Mouse (Mus musculus) ovary, postnatal 36 days (tissue): ENCODE measurements around the gene Catsperz.

Source experiments
- DNase-seq: peaks from one replicate; pipeline ENCODE4 v3.0.0; 2022; ENCODE audit warnings: low spot score, mixed read lengths

Gene Catsperz

DNA sequence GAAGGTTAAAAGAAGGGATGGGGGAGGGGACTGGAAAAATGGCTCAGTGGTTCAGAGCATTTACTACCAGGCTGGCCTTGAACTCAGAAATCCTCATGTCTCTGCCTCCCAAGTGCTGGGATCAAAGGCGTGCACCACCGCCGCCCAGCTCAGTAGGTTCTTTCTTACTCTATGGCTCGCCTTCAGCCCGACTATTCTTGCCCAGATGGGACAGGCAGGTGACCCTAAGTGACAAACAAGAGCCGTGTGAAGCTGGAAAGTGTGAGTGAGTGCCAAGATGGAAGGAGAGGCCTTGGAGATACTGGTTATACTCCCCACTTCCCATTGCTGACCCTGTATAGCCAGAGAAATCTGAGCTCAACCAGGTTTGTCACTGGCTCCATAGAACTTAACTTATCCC is 18.5 kb upstream of the Catsperz start:
- no peak for DNase-seq

DNA sequence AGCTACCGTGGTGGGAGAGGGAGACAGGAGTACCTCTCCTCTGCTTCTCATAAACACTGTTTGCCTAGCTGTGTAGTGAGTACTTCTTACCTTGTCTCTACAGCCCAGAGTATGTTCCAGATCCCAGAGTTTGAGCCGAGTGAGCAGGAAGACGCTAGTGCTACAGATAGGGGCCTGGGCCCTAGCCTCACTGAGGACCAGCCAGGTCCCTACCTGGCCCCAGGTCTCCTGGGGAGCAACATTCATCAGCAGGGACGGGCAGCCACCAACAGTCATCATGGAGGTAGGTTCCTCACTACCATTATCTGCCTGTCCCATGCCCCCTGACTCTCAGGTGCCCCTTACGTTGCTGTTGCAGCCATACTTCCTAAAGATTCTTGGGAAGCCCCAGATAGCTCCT is 17.6 kb upstream of the Catsperz start:
- DNase-seq, result no peak

DNA sequence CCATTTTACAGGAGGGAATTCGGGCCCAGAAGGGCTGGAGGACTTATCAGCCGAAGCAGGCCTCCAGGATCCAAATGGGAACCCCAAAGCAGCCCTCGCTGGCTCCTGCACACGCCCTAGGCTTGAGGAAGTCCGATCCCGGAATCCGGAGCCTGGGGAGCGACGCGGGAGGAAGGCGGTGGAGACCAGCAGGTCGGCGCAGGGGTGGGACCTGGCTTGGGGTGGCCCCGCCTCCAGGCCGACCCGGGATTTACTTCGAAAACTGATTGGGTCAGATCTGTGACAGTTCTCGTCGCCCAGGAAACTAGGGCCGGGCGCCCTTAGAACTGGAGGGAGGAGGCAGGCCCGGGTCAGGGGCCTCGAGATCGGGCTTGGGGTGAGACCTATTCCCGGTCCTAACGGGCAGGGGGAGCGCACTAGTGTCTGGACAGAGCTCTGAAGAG is 17.1 kb upstream of the Catsperz start, which contains the start of gene Gpr137:
TSS of gene Gpr137 (minus strand) at position 232 of the 443 bp plus-strand sequence.
- DNase-seq, result peak; percentile 95

DNA sequence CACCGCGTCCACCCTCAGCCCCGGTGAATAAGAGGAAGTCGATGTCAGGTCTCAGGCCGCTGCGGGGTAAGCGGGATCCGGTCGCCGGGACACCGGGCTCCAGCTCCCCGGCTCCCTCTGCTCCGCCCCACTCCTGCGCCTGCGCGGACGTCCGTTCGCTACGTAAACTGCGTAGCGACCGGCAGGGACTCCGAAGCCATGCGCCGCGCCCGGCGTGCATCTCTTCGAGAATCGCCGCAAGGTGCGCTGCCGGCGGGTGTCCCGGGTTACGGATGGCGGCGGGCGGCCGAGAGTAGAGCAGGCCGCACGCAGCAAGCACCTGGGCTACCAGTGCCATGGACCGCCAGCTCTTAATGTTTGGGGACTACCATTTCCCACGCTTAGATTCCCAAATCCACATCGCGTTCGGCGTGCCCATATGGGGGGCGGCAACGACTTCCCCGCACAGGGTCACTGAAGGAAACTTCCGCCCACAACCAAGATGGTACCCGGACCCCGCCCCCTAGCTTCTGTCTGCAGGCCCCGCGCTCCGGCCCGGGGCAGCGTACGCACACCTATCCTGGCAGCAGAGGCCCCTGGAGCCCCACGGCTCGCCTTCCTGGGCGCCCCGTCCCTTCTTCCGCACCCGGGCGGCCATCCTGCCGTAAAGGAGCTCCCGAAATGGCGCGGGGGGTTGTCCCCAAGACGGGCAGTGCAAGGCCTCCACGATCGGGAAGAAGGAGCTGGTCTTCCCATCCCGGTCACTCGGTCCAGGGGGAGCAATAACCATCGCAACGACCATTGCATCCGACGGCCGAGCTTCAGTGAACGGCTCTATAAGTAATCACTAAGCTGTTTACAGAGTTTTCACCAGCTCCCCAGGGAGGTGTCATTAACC is 16.4 kb upstream of the Catsperz start, which contains the start of gene Bad:
TSS of gene Bad (plus strand) at position 490 of the 877 bp plus-strand sequence.
- peak; percentile 94 for DNase-seq

DNA sequence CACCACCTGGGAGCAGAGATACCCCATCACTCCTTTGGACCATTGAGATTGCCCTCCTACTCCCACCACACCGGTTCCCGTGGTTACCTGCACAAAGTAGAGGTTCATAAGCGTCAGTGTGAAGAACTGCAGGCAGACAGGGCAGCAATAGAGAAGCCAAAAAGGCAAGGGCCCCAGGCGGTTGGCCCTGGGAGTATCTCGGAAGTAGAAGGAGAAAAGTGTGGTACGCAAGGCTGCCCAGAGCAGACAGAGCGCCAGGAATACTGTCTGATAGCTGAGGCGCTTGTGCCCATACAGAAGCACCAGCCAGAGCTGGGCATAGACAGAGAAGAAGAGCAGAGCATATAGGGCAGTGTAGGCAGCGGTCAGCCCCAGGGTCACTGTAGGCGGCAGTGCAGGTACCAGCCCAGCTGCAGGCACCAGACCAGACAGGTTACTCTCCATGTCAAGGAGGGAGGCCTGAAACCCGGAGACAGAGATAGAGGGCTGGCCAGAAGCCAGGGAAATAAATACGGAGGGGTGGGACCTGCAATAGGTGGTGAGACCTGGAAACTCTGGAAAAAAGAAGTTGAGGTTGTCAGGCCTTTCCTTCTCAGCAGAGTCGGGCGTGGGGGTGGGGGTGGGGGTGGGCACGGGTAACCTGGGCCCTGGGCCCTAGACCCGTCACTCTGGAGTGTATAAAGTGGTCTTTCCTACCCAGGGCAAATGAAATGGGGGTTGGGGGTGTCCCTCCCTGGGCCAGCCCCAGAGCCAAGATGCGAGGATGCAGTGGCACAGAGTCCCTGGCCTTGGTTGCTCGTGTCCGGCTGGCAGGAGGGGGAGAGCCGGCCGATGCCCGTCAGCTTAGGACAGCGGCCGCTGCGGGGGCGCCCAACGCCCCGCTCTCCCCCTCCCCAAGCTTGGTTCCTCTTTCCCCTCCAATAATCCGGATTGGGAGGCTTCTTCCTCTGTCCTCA is 15.5 kb upstream of the Catsperz start:
- DNase-seq, result no peak

DNA sequence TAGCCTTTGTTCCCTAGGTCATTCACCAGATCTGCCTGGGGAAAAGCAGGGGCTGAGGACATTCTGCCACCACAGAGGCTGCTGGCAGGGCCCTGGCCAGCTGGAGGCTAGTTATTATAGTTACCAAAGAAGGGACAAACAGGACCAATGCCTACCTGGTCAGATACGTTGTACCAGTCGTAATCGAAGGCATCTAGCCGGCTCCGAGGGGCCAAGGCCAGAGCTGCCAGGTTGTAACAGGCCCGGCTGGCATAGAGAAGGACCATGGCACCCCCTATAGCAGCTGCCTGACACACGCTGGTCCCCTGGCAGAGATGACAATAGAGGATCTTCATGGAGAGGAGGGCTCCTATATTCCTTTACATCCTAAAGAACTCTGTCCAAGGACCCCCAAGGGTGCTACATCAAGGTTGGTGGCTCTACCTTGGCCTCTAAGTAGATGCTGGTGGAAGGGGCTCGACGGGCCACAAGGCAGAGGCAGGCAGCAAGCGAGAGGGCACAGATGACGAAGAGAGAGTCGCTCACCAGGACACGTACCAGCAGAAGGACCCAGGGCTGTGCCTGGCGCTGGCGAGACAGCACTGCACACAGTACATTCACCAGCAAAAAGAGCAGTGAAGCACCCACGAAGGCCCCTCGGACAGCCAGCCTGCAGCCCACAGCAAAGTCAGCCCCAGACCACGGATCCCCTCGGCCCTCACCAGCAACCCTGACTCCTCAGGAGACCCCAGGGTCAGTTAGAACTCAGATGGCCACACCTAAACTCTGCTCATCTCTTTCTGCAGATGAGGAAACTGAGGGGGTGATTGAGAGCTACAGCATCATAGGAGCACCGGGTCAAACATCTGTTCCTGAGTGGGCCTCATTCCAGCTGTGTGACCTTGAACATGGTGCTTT is 14.2 kb upstream of the Catsperz start:
- DNase-seq, result no peak

DNA sequence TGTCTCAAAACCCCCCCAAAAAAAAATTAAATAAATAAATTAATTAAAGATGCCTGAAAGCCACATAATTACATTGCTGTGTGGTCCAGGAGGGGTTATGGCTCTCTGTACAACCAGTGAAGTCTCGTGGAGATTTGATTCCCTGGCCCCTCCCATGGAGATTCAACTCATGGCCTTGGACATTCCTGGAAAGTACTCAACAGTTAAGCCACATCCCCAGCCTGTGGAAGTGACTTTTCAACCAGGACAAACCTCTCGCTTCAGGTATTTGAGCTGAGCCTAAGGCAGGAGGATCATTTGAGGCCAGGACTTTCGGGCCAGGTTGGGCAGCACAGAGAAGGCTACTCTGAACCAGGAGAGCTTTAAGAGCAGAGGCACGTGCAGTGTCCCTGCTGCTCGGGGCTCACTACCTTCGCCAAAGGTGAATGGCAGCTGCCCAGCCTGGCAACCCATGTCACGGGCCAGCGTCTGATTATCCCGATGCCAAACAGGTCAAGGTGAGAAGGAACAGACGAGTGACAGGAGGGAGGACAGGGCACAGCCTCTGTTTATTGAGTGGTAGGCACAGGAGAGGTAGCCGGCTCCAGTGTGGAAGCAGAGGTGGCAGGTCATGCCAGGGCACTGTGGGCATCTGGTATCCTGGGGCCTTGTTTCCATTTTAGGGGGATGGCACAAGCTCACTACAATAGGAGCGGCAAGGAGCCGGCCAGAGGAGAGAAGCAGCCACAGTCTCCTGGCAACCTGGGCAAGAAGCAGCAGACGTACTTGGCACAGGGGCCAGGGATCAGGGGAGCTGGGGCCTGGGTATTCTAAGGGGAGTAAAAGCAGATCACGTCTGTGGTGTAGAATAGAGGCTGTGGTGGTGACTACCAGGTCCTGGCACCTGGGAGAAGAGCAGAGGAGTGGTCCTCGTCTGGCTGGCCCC is 12.6 kb upstream of the Catsperz start:
- no peak for DNase-seq

DNA sequence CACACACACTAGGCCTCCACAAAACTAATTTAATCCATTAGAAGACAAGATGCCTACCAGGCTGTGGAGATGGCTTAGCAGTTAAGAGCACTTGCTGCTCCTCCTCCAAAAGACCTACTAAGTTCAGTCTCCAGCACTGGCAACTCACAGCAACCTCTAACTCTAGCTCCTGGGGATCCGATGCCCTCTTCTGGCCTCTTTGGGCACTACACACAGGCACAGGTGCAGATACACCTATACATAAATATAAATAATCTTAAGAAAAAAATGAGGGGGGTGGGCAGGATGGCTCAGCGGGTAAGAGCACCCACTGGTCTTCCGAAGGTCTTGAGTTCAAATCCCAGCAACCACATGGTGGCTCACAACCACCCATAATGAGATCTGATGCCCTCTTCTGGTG is 11.1 kb upstream of the Catsperz start:
- DNase-seq, result no peak

DNA sequence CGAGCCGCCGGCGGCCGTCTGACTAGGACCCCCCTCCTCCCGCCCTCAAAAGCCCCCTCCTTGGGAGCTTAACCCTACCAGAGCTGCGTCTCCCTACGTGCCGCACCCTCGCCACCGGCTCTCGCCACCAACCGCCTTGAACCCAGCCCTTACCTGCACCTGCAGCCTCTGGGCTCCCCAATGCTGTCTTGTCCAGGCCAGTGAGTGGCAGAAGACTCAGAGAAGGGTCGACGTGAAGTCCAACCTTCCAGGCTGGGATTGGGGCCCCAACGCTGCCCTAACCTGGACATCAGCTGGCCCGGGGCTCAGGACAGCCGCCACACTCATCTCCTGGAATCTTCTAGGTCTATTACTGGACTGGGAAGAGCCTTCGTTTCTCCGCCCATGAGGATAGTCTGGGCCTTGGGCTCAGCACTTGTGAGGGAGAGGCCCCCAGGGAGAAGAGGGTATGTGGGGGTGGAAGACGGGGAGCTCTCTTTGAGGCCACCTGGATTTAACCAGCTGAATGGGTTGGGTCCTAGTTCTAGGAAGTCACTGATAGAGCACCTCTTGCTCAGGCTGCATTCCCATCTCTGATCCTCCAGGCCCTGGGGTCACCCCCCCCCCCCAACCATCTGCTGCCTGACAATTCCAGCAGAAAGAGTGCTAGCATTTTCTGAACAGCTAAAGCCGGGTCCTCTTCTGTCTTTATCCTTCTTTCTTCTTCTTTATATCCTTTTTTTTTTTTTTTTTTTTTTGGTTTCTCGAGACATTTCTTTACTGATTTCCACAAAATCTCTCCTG is 9.2 kb upstream of the Catsperz start, which contains the start of gene Kcnk4:
TSS of gene Kcnk4 (minus strand) at position 321 of the 783 bp plus-strand sequence.
- no peak for DNase-seq

DNA sequence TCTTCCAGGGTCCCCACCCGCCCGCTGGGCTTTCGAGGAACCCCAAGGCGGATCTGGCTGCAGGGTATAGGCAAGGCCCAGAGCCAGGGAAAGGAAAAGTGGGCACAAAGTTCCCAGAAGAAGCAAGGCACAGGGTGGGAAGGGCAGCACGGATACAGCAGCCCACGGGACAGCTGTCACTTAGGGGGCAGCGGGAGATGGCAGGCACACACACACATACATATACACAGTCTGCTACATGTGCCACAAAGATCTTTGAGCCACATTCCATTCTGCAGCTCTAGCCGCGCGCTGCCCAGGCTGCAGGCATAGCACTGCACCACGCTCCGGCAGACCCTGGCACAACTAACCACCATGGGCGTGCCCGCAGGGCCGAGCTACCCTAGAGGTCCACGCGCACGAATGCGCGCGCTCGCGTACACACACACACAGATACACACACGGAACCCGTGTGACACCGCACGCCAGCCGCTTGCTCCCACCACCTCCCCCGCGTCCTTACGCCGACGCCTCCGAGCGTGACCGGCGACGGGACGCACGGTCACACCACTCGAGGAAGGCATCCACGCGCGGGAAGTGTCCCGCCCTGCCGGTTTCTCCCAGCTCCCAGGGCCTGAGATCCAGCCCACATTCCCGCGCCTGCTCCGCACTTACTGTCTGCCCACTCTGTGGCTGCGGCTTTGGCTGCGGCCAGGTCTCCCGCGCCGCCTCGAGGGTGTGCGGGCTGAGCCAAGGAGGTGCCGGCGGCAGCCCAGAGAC is 8.4 kb upstream of the Catsperz start:
- DNase-seq, result no peak

DNA sequence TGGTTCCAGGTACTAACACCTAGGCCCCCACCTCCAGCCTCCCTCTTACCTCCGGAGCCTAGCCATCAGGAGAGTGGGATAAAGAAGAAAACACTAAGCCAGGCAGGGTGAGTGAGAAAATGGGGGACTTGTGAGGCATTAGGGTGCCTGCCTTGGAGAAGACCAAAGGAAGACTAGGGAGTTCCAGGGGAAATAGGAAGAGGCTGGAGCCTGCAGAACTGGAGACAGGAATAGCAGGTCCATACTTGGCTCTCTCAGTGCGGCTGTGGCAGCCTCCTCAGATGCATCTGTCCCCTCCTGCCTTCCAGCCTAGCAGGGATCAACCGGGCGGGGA is 7.9 kb upstream of the Catsperz start:
- no peak for DNase-seq

DNA sequence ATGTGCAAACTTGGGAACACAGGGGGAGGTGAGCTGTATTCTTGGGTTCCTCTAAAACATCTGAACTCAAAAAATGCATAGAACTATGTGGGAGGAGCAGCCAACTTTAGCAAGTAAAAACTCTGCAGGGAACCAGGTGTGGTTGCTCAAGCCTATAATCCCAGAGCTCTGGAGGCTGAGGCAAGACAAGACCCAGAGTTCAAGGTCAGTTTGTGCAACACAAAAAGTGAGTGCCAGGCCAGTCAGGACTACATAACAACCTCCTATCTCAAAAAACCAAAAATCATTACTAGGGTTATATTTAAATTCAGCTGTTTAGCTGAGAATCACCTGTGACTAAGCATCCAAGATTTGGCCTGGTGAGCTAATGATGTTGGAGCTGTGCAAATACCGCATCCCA is 6.8 kb upstream of the Catsperz start:
- no peak for DNase-seq

DNA sequence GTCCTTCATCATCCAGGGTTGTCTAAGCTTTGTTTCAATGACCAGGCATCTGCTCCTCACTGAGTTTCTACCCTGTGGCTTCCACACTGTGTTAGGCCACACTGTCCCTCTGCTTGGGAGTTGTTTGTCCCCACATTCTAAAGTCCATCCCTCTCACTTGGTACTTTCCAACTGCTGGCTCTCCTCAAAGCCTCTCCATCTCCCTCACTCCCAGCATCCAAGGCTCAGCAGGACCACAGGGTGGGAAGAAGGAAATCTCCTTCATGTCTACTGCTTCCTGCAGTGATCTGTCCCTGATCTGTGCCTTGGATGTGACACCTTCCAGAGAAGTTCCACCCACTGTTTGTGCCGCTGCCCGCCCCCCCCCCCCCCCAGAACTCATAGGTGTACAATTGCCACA is 5.8 kb upstream of the Catsperz start:
- no peak for DNase-seq

DNA sequence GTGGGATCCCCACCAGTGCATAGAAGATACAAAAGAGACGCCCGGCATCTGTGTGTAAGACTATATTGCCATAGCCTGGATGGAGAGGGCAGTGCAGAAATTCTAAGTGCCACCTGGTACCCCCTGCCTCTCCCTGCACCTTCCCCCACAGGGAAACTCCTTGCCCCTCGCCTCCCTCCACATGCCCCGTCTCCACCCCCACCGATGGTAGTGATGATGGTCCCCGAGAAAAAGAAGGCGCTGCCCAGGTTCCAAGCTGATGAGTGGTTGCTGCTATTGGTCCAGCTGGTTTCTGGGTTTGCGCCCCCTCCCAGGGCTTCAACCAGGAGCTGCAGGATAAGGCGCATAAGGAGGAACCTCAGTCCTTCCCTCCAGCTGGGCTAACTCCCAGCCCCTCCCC is 2.9 kb upstream of the Catsperz start:
- no peak for DNase-seq

DNA sequence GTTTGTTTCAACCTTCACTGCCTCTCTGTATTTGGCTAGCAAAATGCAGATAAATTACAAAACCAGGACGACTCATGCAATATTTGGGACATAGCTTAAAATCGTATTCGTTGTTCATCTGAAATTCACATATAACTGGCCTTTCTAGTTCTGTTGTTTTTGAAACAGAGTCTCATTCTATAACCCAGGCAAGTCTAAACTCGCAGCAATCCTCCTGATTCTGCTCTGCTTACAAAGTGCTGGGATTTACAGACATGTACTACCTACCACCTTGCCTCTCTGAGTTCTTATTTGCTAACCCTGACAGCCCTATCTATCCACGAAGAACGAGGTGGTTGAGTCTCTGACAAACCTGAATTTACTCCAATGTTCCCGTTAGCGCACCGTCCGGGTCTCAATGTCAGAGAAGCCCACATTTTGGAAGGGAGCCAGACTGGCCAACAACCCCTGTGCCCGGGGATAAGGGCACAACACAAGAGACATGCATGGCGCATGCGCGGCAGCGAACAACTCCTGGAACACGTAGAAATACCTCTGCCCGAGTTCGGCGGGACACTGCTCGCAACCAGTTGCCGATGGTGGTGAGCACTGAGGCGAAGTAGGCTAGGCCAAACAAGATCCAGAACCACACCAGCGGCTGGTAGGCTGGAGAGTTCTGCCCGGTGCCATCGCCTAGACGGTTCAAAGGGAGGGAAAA is 1.5 kb upstream of the Catsperz start:
- DNase-seq, result peak; percentile 37

DNA sequence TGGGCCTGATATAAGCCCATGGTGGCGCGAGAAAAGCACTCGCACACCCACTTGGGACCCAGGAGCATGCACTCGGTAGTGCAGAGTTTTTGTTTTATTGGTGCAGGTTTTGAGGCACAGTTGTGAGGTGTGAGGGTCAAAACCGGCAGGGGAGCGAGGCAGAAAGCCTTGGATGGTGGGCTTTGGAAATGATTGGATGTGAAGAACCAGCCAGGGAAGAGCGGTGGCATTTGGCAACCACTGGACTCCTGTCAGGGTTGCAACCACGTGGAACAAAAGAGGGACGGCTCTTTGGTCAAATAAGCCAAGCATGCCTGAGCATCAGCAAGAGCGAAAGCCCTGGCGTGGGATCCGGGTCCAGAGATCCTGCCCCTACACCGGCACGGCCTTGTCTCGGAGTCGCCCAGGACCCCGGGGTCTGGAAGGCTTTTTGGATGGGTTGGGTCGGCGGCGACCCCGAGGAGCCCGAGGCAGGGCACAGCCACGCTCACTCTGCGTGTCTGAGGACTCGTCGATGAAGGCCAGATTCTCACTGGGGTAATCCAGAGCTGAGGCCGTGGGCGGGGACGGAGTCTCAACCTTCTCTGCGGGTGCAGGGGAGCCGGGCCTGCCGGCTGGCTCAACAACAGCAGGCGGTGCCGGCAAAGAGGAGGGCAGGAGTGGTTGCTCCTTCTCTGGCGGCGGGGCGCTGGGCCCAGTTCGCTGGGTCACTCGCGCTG is 590 bp upstream of the Catsperz start:
- DNase-seq, result no peak

DNA sequence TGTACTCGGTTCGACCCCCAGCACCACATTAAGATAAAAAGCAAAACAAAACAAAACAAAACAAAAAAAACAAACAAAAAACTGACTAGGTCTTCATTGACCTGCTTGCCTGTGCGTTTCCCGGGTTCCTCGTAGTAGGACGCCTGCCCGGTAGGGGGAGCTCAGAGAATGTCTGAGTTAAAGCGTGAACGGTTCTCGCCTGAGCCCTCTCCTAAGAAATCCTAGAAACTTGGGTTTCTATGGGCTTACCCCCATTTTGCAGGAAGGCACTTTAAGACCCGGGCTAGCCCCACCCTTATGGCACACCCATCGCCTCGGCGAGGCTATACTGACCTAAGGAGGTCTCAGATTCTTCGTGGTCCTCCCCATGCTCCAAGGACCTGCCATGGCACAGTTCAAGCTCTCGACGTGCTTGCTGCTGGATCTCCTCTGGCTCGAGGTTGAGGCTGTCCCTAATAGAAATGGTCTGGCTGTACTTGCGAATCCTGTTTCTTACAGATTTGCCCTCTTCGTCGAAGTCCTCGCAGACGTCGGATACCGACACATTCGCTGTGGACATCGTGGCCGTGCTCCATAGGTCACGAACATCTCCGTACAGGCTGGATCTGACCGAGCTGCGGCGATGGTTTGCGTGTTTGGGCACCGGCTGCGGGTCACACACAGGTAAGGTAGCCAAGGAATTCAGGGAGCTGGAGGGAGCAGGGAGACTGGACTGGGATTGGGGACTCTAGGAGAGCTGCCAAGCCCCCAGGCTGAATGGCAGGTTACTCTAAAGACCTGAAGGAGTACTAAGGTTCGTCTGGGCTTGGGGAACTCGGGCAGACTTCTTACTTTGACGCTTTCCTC is 496 bp downstream of the Catsperz start:
- peak; percentile 82 for DNase-seq
